Mouse (Mus musculus) heart, postnatal 0 days (tissue): Measurements from ENCODE around the gene Dennd4c.

ENCODE experiments used
- CTCF ChIP-seq: IDR thresholded peaks from 2 replicates; pipeline ENCODE4 v1.5.1; 2016; ENCODE audit warnings: antibody characterized with exemption, control low read depth, low read depth
- EP300 ChIP-seq: IDR thresholded peaks from 2 replicates; pipeline ENCODE4 v1.6.1; 2016; ENCODE audit warnings: antibody characterized with exemption, low read depth

DNA sequence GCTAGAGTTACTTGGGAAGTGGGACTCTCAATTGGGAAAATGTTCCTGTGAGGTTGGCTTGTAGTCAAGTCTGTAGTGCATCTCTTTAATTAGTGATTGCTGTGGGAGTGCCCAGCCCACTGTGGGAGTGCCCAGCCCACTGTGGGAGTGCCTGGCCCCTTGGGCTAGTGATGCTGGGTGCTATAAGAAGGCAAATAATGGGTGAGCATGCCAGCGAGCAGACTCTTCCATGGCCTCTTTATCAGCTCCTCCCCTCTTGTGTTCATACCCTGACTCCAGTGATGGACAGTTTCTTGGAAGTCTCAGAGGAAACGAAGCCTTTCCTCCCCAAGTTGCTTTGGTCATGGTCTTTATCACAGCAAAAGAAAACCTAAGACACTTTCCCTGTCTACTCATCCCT is 134.1 kb downstream of the Dennd4c start:
- TF ChIP-seq CTCF (no peak), EP300 (no peak)
